Mouse (Mus musculus) small intestine, adult 2 months (tissue): Measurements from ENCODE around the gene Dgcr6.

Source experiments
- CTCF ChIP-seq: fragments of 200-500 bp; IDR thresholded peaks from 2 replicates; pipeline ENCODE4 v1.5.1; 2012; ENCODE audit warnings: low read depth, mild to moderate bottlenecking, control low read depth, inconsistent platforms, low read length, moderate library complexity, mixed read lengths; ENCODE audit not compliant: insufficient replicate concordance, insufficient read length; ENCODE audit errors: extremely low read depth
- POLR2A ChIP-seq: fragments of 200-500 bp; IDR thresholded peaks from 2 replicates; pipeline ENCODE4 v1.6.1; 2012; ENCODE audit warnings: low read depth, mild to moderate bottlenecking, control low read depth, inconsistent platforms, low read length, moderate library complexity

- TF ChIP-seq CTCF (no peak), POLR2A (no peak)
Measured at GRCm38 (mm10) chr16:18082291-18082690, 29.6 kb downstream of the Dgcr6 start.
